ENCODE assay signal across 8 mouse cellular contexts in genomic region chr4:150798783-150799530, GRCm38 (mm10). TPM values are rescaled to one million over a fixed set of nuclear protein-coding genes. Genes with fewer than 3 reads are reported as not detected.
DNase-seq lines count a peak whose midpoint lies in the region; ATAC-seq and TF ChIP-seq lines count a peak whose summit lies in the region.

No protein-coding gene starts in this region.

- WGBS in limb, embryonic 13.5 days = 15% methylated on average over 13 of the region's 13 CpGs

- no peak overlapping the region for H3K9ac ChIP-seq in limb, embryonic 13.5 days

- H3K27me3 ChIP-seq in limb, embryonic 13.5 days = no peaks in the 10 kb centered on the region

- peaks cover 52% of the 10 kb centered on the region for H3K4me1 ChIP-seq in limb, embryonic 13.5 days

- no peak overlapping the region for H3K4me3 ChIP-seq in limb, embryonic 13.5 days

- intact Hi-C loops in heart, postnatal 14 days (cut with DNase I) = no loop called here

- H3K9me3 ChIP-seq in limb, embryonic 13.5 days = no peaks in the 10 kb centered on the region; the same call in 1 of the 2 replicates

- ATAC-seq in limb, embryonic 13.5 days (ENCODE audit: low FRiP score, low read depth) = no peak
- ATAC-seq in neutrophil, adult 5-6 weeks (ENCODE audit: extremely low read depth, insufficient number of reproducible peaks, low FRiP score, poor library complexity, severe bottlenecking) = peak; percentile 73

- H3K27ac ChIP-seq in limb, embryonic 13.5 days = peak overlapping the region; percentile 39

- TF ChIP-seq POLR2A in brain, embryonic 14.5 days (IDR thresholded peaks at IDR 0.05; ENCODE audit: borderline replicate concordance, extremely low read depth, insufficient read depth, insufficient read length, poor library complexity, severe bottlenecking) = no peak

- H3K36me3 ChIP-seq in limb, embryonic 13.5 days = no peaks in the 10 kb centered on the region

- no peak for TF ChIP-seq CTCF in brain, embryonic 14.5 days (IDR thresholded peaks at IDR 0.05; ENCODE audit: borderline replicate concordance, extremely low read depth, insufficient read depth, insufficient read length)

- peak overlapping the region; percentile 28 for H3K4me2 ChIP-seq in limb, embryonic 13.5 days (replicated peaks)

- peak; percentile 13 to 25 for DNase-seq in spleen, postnatal 36 days (ENCODE audit: low spot score in 2 of 2)
- no peak for DNase-seq in spleen, adult 18-20 months
- DNase-seq in brain, embryonic 14.5 days (ENCODE audit: low read depth) = peak; percentile 39
- DNase-seq in heart, postnatal 14 days = peak; percentile 51 to 54
- DNase-seq in cerebellum, postnatal 36 days = no peak
- no peak for DNase-seq in urinary bladder, adult 2 months (ENCODE audit: low spot score)

RNA-seq across cellular contexts. Expression of gene Errfi1, which starts 54.8 kb away (rescaled TPM):
- 18.5 and 22.7 TPM in 2 replicates for polyA plus RNA-seq in brain, embryonic 14.5 days (2012; rRNA removed)
- total RNA-seq in heart, postnatal 14 days (2021) = 10 to 100 TPM; 38.4 to 44.5 TPM
- polyA plus RNA-seq in limb, embryonic 13.5 days (2015; fragmentation: Nextera tagmentation; extraction: Ambion mirVana) = 22.5 and 24.3 TPM in 2 replicates
- 5.2 and 6.3 TPM in 2 replicates for total RNA-seq in neutrophil, adult 5-6 weeks (2017)
- 29.8 and 36.1 TPM in 2 replicates for polyA plus RNA-seq in urinary bladder, adult 2 months (2012; rRNA removed)

Comparison
In these comparisons a context has a peak if more than half of its experiments do, and no peak if none do; other contexts are left out.
1. DNase-seq: peak in spleen, postnatal 36 days (2 of 2), brain, embryonic 14.5 days (single experiment) and heart, postnatal 14 days (2 of 2); none in spleen, adult 18-20 months (0 of 2), cerebellum, postnatal 36 days (0 of 2) and urinary bladder, adult 2 months (single experiment).